Mouse (Mus musculus): ENCODE results near the gene Ddx39b.
A peak's percentile ranks its signal among the peaks of the same experiment; 100 is the strongest.
"Not testable (repeated sequence)": the region's sequence is repeated elsewhere in the genome, so short reads cannot be mapped to it uniquely, and the experiment has no call there.

Ddx39b gene

GRCm38 (mm10) chr17:35262664-35263522, 21.3 kb downstream of the Ddx39b start, which contains the start of gene H2-D1:
Gene H2-D1, plus strand, starts transcription at chr17:35262730.
- peak; percentile 82 for DNase-seq (ENCODE audit: low spot score)

GRCm38 (mm10) chr17:35263523-35263883, 22.0 kb downstream of the Ddx39b start:
- no peak for DNase-seq (ENCODE audit: low spot score)

- no peak for DNase-seq (ENCODE audit: low spot score)
Measured at GRCm38 (mm10) chr17:35267399-35268086, 26.0 kb downstream of the Ddx39b start.

- peak; percentile 76 for DNase-seq (ENCODE audit: low spot score)
Measured at GRCm38 (mm10) chr17:35269653-35270347, 28.3 kb downstream of the Ddx39b start.

GRCm38 (mm10) chr17:35272249-35272648, 30.7 kb downstream of the Ddx39b start:
- DNase-seq (ENCODE audit: low spot score) = no peak

GRCm38 (mm10) chr17:35274770-35275169, 33.2 kb downstream of the Ddx39b start:
- DNase-seq (ENCODE audit: low spot score) = peak; percentile 48

- no peak for DNase-seq (ENCODE audit: low spot score)
Measured at GRCm38 (mm10) chr17:35276304-35276864, 34.8 kb downstream of the Ddx39b start.

- no peak for DNase-seq (ENCODE audit: low spot score)
Measured at GRCm38 (mm10) chr17:35278049-35278448, 36.5 kb downstream of the Ddx39b start.

- no peak for DNase-seq (ENCODE audit: low spot score)
Measured at GRCm38 (mm10) chr17:35278957-35279688, 37.6 kb downstream of the Ddx39b start.

GRCm38 (mm10) chr17:35280276-35280675, 38.7 kb downstream of the Ddx39b start:
- no peak for DNase-seq (ENCODE audit: low spot score)

GRCm38 (mm10) chr17:35285431-35285830, 43.9 kb downstream of the Ddx39b start:
- DNase-seq (ENCODE audit: low spot score) = no peak

- peak; percentile 16 for DNase-seq (ENCODE audit: low spot score)
Measured at GRCm38 (mm10) chr17:35295796-35296195, 54.2 kb downstream of the Ddx39b start.

GRCm38 (mm10) chr17:35300261-35300945, 58.9 kb downstream of the Ddx39b start:
- DNase-seq (ENCODE audit: low spot score) = not testable (repeated sequence)

- peak; percentile 54 for DNase-seq (ENCODE audit: low spot score)
Measured at GRCm38 (mm10) chr17:35301645-35302258, 60.2 kb downstream of the Ddx39b start.

GRCm38 (mm10) chr17:35303271-35303670, 61.7 kb downstream of the Ddx39b start:
- DNase-seq (ENCODE audit: low spot score) = no peak

Data from yolk sac, embryonic 10.5 days (tissue).